ENCODE assay signal across 9 mouse cellular contexts in genomic region chr7:140153383-140153782, GRCm38 (mm10). TPM values are rescaled to one million over a fixed set of nuclear protein-coding genes. Genes with fewer than 3 reads are reported as not detected.
DNase-seq lines count a peak whose midpoint lies in the region; ATAC-seq and TF ChIP-seq lines count a peak whose summit lies in the region.
"Had no signal": no experiment of that assay in that cellular context is flagged by ENCODE, and none has a peak within 500 bp of the region (broad histone marks: within the 10 kb centered on the region; RNA-seq: fewer than 3 reads in every experiment).

No protein-coding gene starts in this region.

- no peaks in the 10 kb centered on the region for H3K9me3 ChIP-seq in neural tube, embryonic 14.5 days (ENCODE audit: control insufficient read depth, low read length)

- ATAC-seq in granulocyte monocyte progenitor cell, adult 5-6 weeks (replicated peaks; ENCODE audit: poor library complexity, severe bottlenecking), result peak; percentile 59; the same call in 1 of the 2 replicates
- ATAC-seq in neural tube, embryonic 14.5 days (ENCODE audit: low read depth), result peak; percentile 15; the same call in 1 of the 2 replicates

- peak; percentile 41 for DNase-seq in gastrocnemius, adult 2 months
- no peak for DNase-seq in gastrocnemius, postnatal 25 days
- no peak for DNase-seq in testis, postnatal 14 days (ENCODE audit: low spot score)
- DNase-seq in left cerebral cortex, postnatal 36 days (ENCODE audit: low spot score in 2 of 2), result peak; percentile 66 to 69
- DNase-seq in urinary bladder, postnatal 25 days (ENCODE audit: low spot score), result no peak

- no peak overlapping the region for H3K27ac ChIP-seq in gastrocnemius, adult 2 months
- H3K27ac ChIP-seq in testis, adult 2 months (ENCODE audit: control insufficient read depth, insufficient read depth, low read depth, low read length), result no peak overlapping the region
- no peak overlapping the region; the same call in 1 of the 2 replicates for H3K27ac ChIP-seq in neural tube, embryonic 14.5 days (ENCODE audit: low read depth, low read length)
- H3K27ac ChIP-seq: macrophage had no signal

- H3K27me3 ChIP-seq in testis, adult 2 months (ENCODE audit: control insufficient read depth, insufficient read depth, low read length), result no peaks in the 10 kb centered on the region
- no peaks in the 10 kb centered on the region for H3K27me3 ChIP-seq in neural tube, embryonic 14.5 days (ENCODE audit: control insufficient read depth, insufficient read depth, low read length)

- H3K36me3 ChIP-seq in testis, adult 2 months (ENCODE audit: control insufficient read depth, insufficient read depth, low read length), result no peaks in the 10 kb centered on the region
- no peaks in the 10 kb centered on the region for H3K36me3 ChIP-seq in neural tube, embryonic 14.5 days (ENCODE audit: control insufficient read depth, insufficient read depth, low read length)

- peak overlapping the region; percentile 56 for H3K9ac ChIP-seq in neural tube, embryonic 14.5 days (replicated peaks; ENCODE audit: low read depth, low read length)

- peaks cover 13% of the 10 kb centered on the region for H3K4me1 ChIP-seq in testis, adult 2 months (ENCODE audit: control insufficient read depth, insufficient read depth, low read length)
- H3K4me1 ChIP-seq in neural tube, embryonic 14.5 days (ENCODE audit: control insufficient read depth, insufficient read depth, low read length), result peaks cover 5% of the 10 kb centered on the region; the same call in 1 of the 2 replicates

- no peak for TF ChIP-seq POLR2A in testis, adult 2 months (IDR thresholded peaks at IDR 0.05; ENCODE audit: control insufficient read depth, low read depth, low read length)

- H3K4me2 ChIP-seq in neural tube, embryonic 14.5 days (ENCODE audit: low read depth, low read length), result peak overlapping the region; percentile 59

- no peak for TF ChIP-seq CTCF in gastrocnemius, adult 2 months (IDR thresholded peaks at IDR 0.05)
- TF ChIP-seq CTCF in testis, adult 2 months (IDR thresholded peaks at IDR 0.05; ENCODE audit: control insufficient read depth, insufficient read depth, insufficient replicate concordance, low read depth, low read length), result no peak

- peak overlapping the region; percentile 53 for H3K4me3 ChIP-seq in gastrocnemius, adult 2 months
- peak overlapping the region; percentile 28 for H3K4me3 ChIP-seq in testis, adult 2 months (ENCODE audit: control insufficient read depth, low read depth, low read length)
- peak overlapping the region; percentile 41 for H3K4me3 ChIP-seq in neural tube, embryonic 14.5 days (ENCODE audit: low read depth, low read length)

- 4% methylated on average over 28 of the region's 28 CpGs for WGBS in neural tube, embryonic 14.5 days

- intact Hi-C loops in gastrocnemius, adult 2 months (cut with DNase I), result no loop called here
- intact Hi-C loops in left cerebral cortex, postnatal 36 days (cut with DNase I), result loop anchor here (2.0 to 10.0 kb wide), 2 partner anchors 581 to 675 kb away; no protein-coding TSS in a partner anchor

RNA-seq across cellular contexts. Expression of gene Sprn, which starts 1.3 kb away (rescaled TPM):
- under 1 TPM; 0.13 to 0.50 TPM for total RNA-seq in gastrocnemius, adult 2 months (2021)
- total RNA-seq in gastrocnemius, postnatal 25 days (2021), result under 1 TPM; 0.20 to 0.21 TPM
- 0.13 and 0.30 TPM in 2 replicates for polyA plus RNA-seq in testis, adult 2 months (2012; rRNA removed)
- not detected in 2 replicates for total RNA-seq in granulocyte monocyte progenitor cell, adult 5-6 weeks (2014; fragmentation: Nextera tagmentation)
- not detected in 2 replicates for total RNA-seq in granulocyte monocyte progenitor cell, adult 5-6 weeks (2017)
- total RNA-seq in left cerebral cortex, postnatal 36 days (2021), result 100 to 1,000 TPM; 141 to 186 TPM
- polyA plus RNA-seq in neural tube, embryonic 14.5 days (2014; fragmentation: Nextera tagmentation; extraction: Ambion mirVana), result 16.2 and 17.3 TPM in 2 replicates
- polyA plus RNA-seq: macrophage had no signal

RNA-seq across cellular contexts. Expression of gene Olfr522, which starts 11.2 kb away (rescaled TPM):
- not detected for total RNA-seq in gastrocnemius, adult 2 months (2021)
- not detected for total RNA-seq in gastrocnemius, postnatal 25 days (2021)
- not detected in 2 replicates for polyA plus RNA-seq in testis, adult 2 months (2012; rRNA removed)
- total RNA-seq in granulocyte monocyte progenitor cell, adult 5-6 weeks (2014; fragmentation: Nextera tagmentation), result not detected in 2 replicates
- not detected in 2 replicates for total RNA-seq in granulocyte monocyte progenitor cell, adult 5-6 weeks (2017)
- total RNA-seq in left cerebral cortex, postnatal 36 days (2021), result not detected
- polyA plus RNA-seq in neural tube, embryonic 14.5 days (2014; fragmentation: Nextera tagmentation; extraction: Ambion mirVana), result not detected in 2 replicates
- polyA plus RNA-seq: macrophage had no signal

RNA-seq across cellular contexts. Expression of gene Mtg1, which starts 16.0 kb away (rescaled TPM):
- total RNA-seq in gastrocnemius, adult 2 months (2021), result 10 to 100 TPM; 26.5 to 33.2 TPM
- total RNA-seq in gastrocnemius, postnatal 25 days (2021), result 10 to 100 TPM; 21.7 to 24.6 TPM
- 10.7 and 11.3 TPM in 2 replicates for polyA plus RNA-seq in testis, adult 2 months (2012; rRNA removed)
- total RNA-seq in granulocyte monocyte progenitor cell, adult 5-6 weeks (2014; fragmentation: Nextera tagmentation), result 11.4 and 21.0 TPM in 2 replicates
- 9.5 and 14.4 TPM in 2 replicates for total RNA-seq in granulocyte monocyte progenitor cell, adult 5-6 weeks (2017)
- total RNA-seq in left cerebral cortex, postnatal 36 days (2021), result 10 to 100 TPM; 20.8 to 20.9 TPM
- polyA plus RNA-seq in neural tube, embryonic 14.5 days (2014; fragmentation: Nextera tagmentation; extraction: Ambion mirVana), result 33.7 and 39.6 TPM in 2 replicates

RNA-seq across cellular contexts. Expression of gene Olfr523, which starts 19.6 kb away (rescaled TPM):
- not detected for total RNA-seq in gastrocnemius, adult 2 months (2021)
- total RNA-seq in gastrocnemius, postnatal 25 days (2021), result not detected
- polyA plus RNA-seq in testis, adult 2 months (2012; rRNA removed), result not detected in 2 replicates
- not detected in 2 replicates for total RNA-seq in granulocyte monocyte progenitor cell, adult 5-6 weeks (2014; fragmentation: Nextera tagmentation)
- total RNA-seq in granulocyte monocyte progenitor cell, adult 5-6 weeks (2017), result not detected in 2 replicates
- not detected for total RNA-seq in left cerebral cortex, postnatal 36 days (2021)
- not detected in 2 replicates for polyA plus RNA-seq in neural tube, embryonic 14.5 days (2014; fragmentation: Nextera tagmentation; extraction: Ambion mirVana)
- polyA plus RNA-seq: macrophage had no signal

RNA-seq across cellular contexts. Expression of gene Echs1, which starts 37.1 kb away (rescaled TPM):
- total RNA-seq in gastrocnemius, adult 2 months (2021), result 100 to 1,000 TPM; 116 to 201 TPM
- total RNA-seq in gastrocnemius, postnatal 25 days (2021), result 100 to 1,000 TPM; 120 to 132 TPM
- polyA plus RNA-seq in testis, adult 2 months (2012; rRNA removed), result 22.0 and 24.2 TPM in 2 replicates
- total RNA-seq in granulocyte monocyte progenitor cell, adult 5-6 weeks (2014; fragmentation: Nextera tagmentation), result 97.4 and 109 TPM in 2 replicates
- 107 and 150 TPM in 2 replicates for total RNA-seq in granulocyte monocyte progenitor cell, adult 5-6 weeks (2017)
- total RNA-seq in left cerebral cortex, postnatal 36 days (2021), result 10 to 100 TPM; 51.0 to 53.0 TPM
- polyA plus RNA-seq in neural tube, embryonic 14.5 days (2014; fragmentation: Nextera tagmentation; extraction: Ambion mirVana), result 129 and 132 TPM in 2 replicates

Comparison
In these comparisons a context has a peak if more than half of its experiments do, and no peak if none do; other contexts are left out.
1. DNase-seq: peak in gastrocnemius, adult 2 months (single experiment) and left cerebral cortex, postnatal 36 days (2 of 2); none in gastrocnemius, postnatal 25 days (single experiment), testis, postnatal 14 days (single experiment) and urinary bladder, postnatal 25 days (single experiment).
2. RNA of gene Sprn, which starts 1.3 kb away (total RNA-seq): 141 to 186 TPM in left cerebral cortex, postnatal 36 days; 0.13 to 0.50 TPM in gastrocnemius, adult 2 months, 0.20 to 0.21 TPM in gastrocnemius, postnatal 25 days and not detected in granulocyte monocyte progenitor cell, adult 5-6 weeks; every median in the first group is over 10 times any median in the second.
3. Peak in every context shown above with its lines, with median percentiles within 50 percentile points of each other: H3K4me3 ChIP-seq.